Mouse (Mus musculus): ENCODE measurements around the gene Pgrmc1. TPM values are rescaled to one million over a fixed set of nuclear protein-coding genes. Genes with fewer than 3 reads are reported as not detected.

Pgrmc1 gene
- 10 to 100 TPM; 71.3 to 72.9 TPM for polyA plus RNA-seq (2017; shearing (Covaris generic))

GRCm38 (mm10) chrX:36597707-36598389, at the start of gene Pgrmc1:
Gene Pgrmc1, plus strand, starts transcription at chrX:36598206.

GRCm38 (mm10) chrX:36644657-36645551, 46.9 kb downstream of the Pgrmc1 start, which contains the start of gene Akap17b:
Gene Akap17b, minus strand, starts transcription at chrX:36645395.

Other genes starting within 250 kb of the Pgrmc1 start
- gene Gm6268, start 196.9 kb upstream of the Pgrmc1 start, polyA plus RNA-seq (2017; shearing (Covaris generic)): not detected
- not detected for gene Gm14569, start 106.4 kb upstream of the Pgrmc1 start, polyA plus RNA-seq (2017; shearing (Covaris generic))
- 1 to 10 TPM in 1 of 2 experiments, under 1 TPM in 1; 0.89 to 1.3 TPM for gene Akap17b, start 47.2 kb downstream of the Pgrmc1 start, polyA plus RNA-seq (2017; shearing (Covaris generic))
- 1 to 10 TPM in 1 of 2 experiments, under 1 TPM in 1; 0.80 to 2.4 TPM for gene Slc25a43, start 145.5 kb downstream of the Pgrmc1 start, polyA plus RNA-seq (2017; shearing (Covaris generic))
- gene Slc25a5, start 197.4 kb downstream of the Pgrmc1 start, polyA plus RNA-seq (2017; shearing (Covaris generic)): 100 to 1,000 TPM; 561 to 682 TPM